Mouse (Mus musculus): Measurements from ENCODE around the gene Gm5169. TPM values are rescaled to one million over a fixed set of nuclear protein-coding genes. Genes with fewer than 3 reads are reported as not detected.
"Not testable (repeated sequence)": the region's sequence is repeated elsewhere in the genome, so short reads cannot be mapped to it uniquely, and the experiment has no call there.

Gene Gm5169
- total RNA-seq (2021): not detected
- long read RNA-seq, experiment 1: 0 reads
- long read RNA-seq, experiment 2: 0 reads

DNA sequence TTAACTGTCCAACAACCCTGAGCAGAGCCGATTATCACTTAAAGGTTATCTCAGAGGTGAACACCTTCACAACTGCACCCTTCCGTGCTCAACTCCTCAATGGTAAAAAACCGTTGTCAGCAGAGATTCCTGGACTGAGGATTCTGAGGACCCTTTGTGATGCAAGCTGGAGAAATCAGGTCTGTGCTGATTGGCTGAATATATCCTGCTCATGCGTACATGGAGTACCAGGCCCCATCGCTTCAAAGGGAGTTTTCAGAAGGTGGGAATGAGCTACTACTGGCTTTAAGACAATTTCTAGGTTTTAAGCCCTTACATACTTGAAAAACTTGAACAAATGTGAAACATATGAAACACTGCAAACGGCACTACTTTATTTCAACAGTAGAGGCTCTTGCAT lies at the start of gene Gm5169:
Gene Gm5169, minus strand, starts transcription at position 101 of the 400 bp plus-strand sequence.
- DNase-seq; intact Hi-C loops (cut with DNase I; ENCODE audit: low total_unique reads): not testable (repeated sequence)

DNA sequence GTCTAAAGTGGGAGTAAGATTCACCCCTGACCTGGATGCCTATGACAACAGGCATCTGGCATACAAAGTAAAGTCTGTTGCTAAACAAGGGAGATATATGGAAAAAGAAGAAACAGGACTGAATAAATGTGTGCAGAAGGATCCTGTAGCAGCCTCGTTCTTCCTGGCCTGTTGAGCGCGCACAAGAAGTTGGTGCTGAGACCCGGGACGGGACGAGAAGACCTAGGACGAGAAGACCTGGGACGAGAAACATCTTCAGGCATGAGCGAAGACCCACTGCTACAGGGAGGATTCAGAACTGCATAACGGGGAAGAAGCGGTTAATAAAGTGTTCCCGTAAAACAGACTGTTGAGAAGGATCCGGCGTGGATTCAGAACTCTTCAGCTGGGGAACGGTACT lies 46.2 kb upstream of the Gm5169 start:
- intact Hi-C loops (cut with DNase I; ENCODE audit: low total_unique reads): not testable (repeated sequence)
- DNase-seq: peak; percentile 3

Measured in gastrocnemius, postnatal 14 days (tissue).